Mouse (Mus musculus): Measurements from ENCODE around the gene Ptch2.

GRCm38 (mm10) chr4:117155792-117156355, 60.0 kb downstream of the Ptch2 start, which contains the start of gene Rps8:
- TF ChIP-seq HCFC1 (IDR thresholded peaks at IDR 0.05; ENCODE audit: borderline replicate concordance, insufficient read depth, low read length) (0 out of 2 replicates have a peak, but pooled peaks have one; percentile 41), CHD2 (IDR thresholded peaks at IDR 0.05; ENCODE audit: low read depth, low read length) (no peak), ZC3H11A (IDR thresholded peaks at IDR 0.05; ENCODE audit: borderline replicate concordance, low read depth, low read length) (no peak)
